Mouse (Mus musculus) adrenal gland, postnatal 14 days (tissue): ENCODE data around the gene Mpp4. TPM values are rescaled to one million over a fixed set of nuclear protein-coding genes. Genes with fewer than 3 reads are reported as not detected.

Experiments
- DNase-seq: peaks from one replicate; pipeline ENCODE4 v3.0.0; 2021; ENCODE audit warnings: mixed read lengths
- long read RNA-seq, 2 experiments: library from polyadenylated mRNA; stranded (forward); transcript quantifications; one replicate each; pipeline ENCODE4 v2.0.0; 2021
- total RNA-seq: library from RNA; stranded (reverse); gene quantifications from 2 replicates; pipeline ENCODE4 v1.2.3, GENCODE M21; 2021

Gene Mpp4
- total RNA-seq = 0.23 and 0.33 TPM in 2 replicates
- long read RNA-seq, experiment 1 = 0 reads
- long read RNA-seq, experiment 2 = 0 reads

- no peak for DNase-seq
Observed at GRCm38 (mm10) chr1:59163030-59163461, at the start of gene Mpp4. Mpp4 (minus strand) TSS chr1:59163389.

- no peak for DNase-seq
Observed at GRCm38 (mm10) chr1:59212951-59213350, 49.8 kb upstream of the Mpp4 start.

GRCm38 (mm10) chr1:59212076-59212779 lies 49.0 kb upstream of the Mpp4 start:
- DNase-seq = no peak

GRCm38 (mm10) chr1:59211651-59212050 lies 48.5 kb upstream of the Mpp4 start:
- DNase-seq = no peak

- no peak for DNase-seq
Observed at GRCm38 (mm10) chr1:59208331-59208730, 45.1 kb upstream of the Mpp4 start.

GRCm38 (mm10) chr1:59204489-59204888 lies 41.3 kb upstream of the Mpp4 start:
- no peak for DNase-seq

GRCm38 (mm10) chr1:59202367-59202766 lies 39.2 kb upstream of the Mpp4 start:
- no peak for DNase-seq

- peak; percentile 44 for DNase-seq
Observed at GRCm38 (mm10) chr1:59201561-59201960, 38.4 kb upstream of the Mpp4 start.

GRCm38 (mm10) chr1:59200960-59201359 lies 37.8 kb upstream of the Mpp4 start:
- DNase-seq = no peak

- DNase-seq = no peak
Observed at GRCm38 (mm10) chr1:59194979-59195378, 31.8 kb upstream of the Mpp4 start.

- DNase-seq = no peak
Observed at GRCm38 (mm10) chr1:59187786-59188185, 24.6 kb upstream of the Mpp4 start.

GRCm38 (mm10) chr1:59186317-59186716 lies 23.1 kb upstream of the Mpp4 start:
- DNase-seq = no peak

GRCm38 (mm10) chr1:59185410-59185809 lies 22.2 kb upstream of the Mpp4 start:
- no peak for DNase-seq

- DNase-seq = no peak
Observed at GRCm38 (mm10) chr1:59183045-59183444, 19.9 kb upstream of the Mpp4 start.

- DNase-seq = no peak
Observed at GRCm38 (mm10) chr1:59182373-59182772, 19.2 kb upstream of the Mpp4 start.

GRCm38 (mm10) chr1:59180003-59180402 lies 16.8 kb upstream of the Mpp4 start:
- no peak for DNase-seq

- no peak for DNase-seq
Observed at GRCm38 (mm10) chr1:59178401-59178800, 15.2 kb upstream of the Mpp4 start.

GRCm38 (mm10) chr1:59174514-59175373 lies 11.6 kb upstream of the Mpp4 start:
- DNase-seq = no peak

GRCm38 (mm10) chr1:59173023-59173422 lies 9.8 kb upstream of the Mpp4 start:
- no peak for DNase-seq

GRCm38 (mm10) chr1:59171875-59172274 lies 8.7 kb upstream of the Mpp4 start:
- no peak for DNase-seq

GRCm38 (mm10) chr1:59170290-59170689 lies 7.1 kb upstream of the Mpp4 start:
- no peak for DNase-seq

- DNase-seq = no peak
Observed at GRCm38 (mm10) chr1:59169586-59169985, 6.4 kb upstream of the Mpp4 start.

- DNase-seq = no peak
Observed at GRCm38 (mm10) chr1:59168556-59168955, 5.4 kb upstream of the Mpp4 start.
